Mouse (Mus musculus) ES-E14 (cell line): Measurements from ENCODE around the gene Tlx3.

Experiments used
- CHD2 ChIP-seq: IDR thresholded peaks from 2 replicates; pipeline ENCODE4 v1.6.1; 2014; ENCODE audit warnings: mild to moderate bottlenecking, low read depth, low read length, inconsistent platforms
- HCFC1 ChIP-seq: IDR thresholded peaks from 2 replicates; pipeline ENCODE4 v1.6.1; 2012; ENCODE audit warnings: low read length, inconsistent platforms, borderline replicate concordance; ENCODE audit not compliant: insufficient read depth
- ZC3H11A ChIP-seq: IDR thresholded peaks from 2 replicates; pipeline ENCODE4 v1.6.1; 2012; ENCODE audit warnings: low read depth, mild to moderate bottlenecking, inconsistent platforms, low read length, borderline replicate concordance
- ZNF384 ChIP-seq: IDR thresholded peaks from 2 replicates; pipeline ENCODE4 v1.6.1; 2012; ENCODE audit warnings: low read depth, low read length, inconsistent platforms

DNA sequence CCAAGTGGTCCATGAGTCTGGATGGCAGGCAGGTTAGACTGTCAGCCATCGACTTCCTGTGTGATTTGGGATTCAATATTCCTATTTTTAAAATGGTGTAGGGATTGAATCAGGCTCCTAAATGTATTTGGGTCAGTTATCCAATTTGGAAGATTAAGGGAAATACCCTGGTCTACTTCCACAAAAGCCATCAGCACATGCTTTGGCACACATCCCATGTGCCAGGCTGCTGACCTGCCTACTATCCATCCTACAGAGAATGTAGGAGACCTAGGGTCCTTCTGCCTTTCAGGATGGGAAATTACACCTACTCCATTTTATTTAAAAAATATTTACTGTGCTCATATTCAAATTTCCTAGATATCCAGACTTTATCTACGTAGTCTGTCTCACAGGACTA lies 4.0 kb upstream of the Tlx3 start:
- TF ChIP-seq CHD2 = no peak
- TF ChIP-seq ZNF384 = no peak
- TF ChIP-seq HCFC1 = no peak
- no peak for TF ChIP-seq ZC3H11A
